Mouse (Mus musculus) E14TG2a.4 (cell line): ENCODE data around the gene Irs1.

Source experiments
- CTCF ChIP-seq: conservative IDR thresholded peaks from 2 replicates; pipeline ENCODE4 v1.5.1; 2014; ENCODE audit warnings: low read length
- NANOG ChIP-seq: IDR thresholded peaks from 2 replicates; pipeline ENCODE4 v1.6.1; 2014; ENCODE audit warnings: borderline replicate concordance, low read length, mixed read lengths
- POU5F1 ChIP-seq: IDR thresholded peaks from 2 replicates; pipeline ENCODE4 v1.6.1; 2014; ENCODE audit warnings: low read length, borderline replicate concordance

- TF ChIP-seq CTCF: no peak
- TF ChIP-seq NANOG: no peak
- TF ChIP-seq POU5F1: no peak
Measured at GRCm38 (mm10) chr1:82232812-82233211, 58.4 kb downstream of the Irs1 start, which contains the start of gene Gm9747.
